Mouse (Mus musculus) c-Kit-positive CD71-positive TER-119-negative erythroid progenitor cells, embryonic 14.5 days (primary cell): Measurements from ENCODE around the gene Apbb2.

Experiments
- DNase-seq: peaks from one replicate; pipeline ENCODE4 v3.0.0-alpha.2; 2013; ENCODE audit warnings: low read depth

Gene Apbb2

DNA sequence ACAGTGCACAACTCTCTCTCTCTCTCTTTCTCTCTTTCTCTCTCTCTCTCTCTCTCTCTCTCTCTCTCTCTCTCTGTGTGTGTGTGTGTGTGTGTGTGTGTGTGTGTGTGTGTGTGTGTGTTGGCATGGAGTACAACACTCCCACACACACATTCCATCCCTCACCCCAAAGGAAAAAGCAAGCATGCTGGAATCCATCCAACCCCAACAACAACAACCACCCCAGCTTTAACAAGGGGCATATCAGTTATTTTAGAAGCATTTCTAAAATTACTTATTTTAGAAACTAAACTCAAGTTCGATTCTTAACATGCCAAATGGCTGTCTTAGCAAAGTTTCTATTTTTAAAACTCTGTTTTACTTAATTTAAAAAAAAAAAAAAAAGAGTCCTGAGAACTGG lies 68.9 kb downstream of the Apbb2 start:
- no peak for DNase-seq

DNA sequence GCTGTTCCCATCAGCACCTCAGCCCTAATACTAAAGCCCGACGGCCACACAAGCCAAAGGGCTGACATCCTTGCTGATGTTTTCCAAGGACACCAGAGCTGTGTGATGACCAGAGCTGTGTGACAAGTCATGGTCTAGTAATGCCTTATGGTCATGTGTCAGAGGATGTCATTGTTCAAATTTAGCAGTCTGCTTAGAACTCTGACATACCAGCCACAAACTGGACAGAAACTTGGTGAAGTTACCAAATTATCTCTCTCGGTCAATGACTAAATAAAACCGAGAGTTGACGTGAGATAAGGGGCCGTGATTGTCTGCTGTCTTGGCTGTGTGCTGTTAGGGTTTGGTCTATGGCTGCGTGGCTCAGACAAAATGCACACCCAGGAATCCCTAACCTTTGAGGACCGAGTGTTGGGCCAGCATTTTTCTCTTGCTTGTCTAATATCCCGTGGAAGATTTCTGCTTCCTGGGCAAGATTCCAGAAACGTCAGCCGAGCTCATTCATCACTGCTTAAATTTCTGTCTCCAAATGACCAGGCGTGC lies 71.5 kb downstream of the Apbb2 start:
- DNase-seq, result no peak

DNA sequence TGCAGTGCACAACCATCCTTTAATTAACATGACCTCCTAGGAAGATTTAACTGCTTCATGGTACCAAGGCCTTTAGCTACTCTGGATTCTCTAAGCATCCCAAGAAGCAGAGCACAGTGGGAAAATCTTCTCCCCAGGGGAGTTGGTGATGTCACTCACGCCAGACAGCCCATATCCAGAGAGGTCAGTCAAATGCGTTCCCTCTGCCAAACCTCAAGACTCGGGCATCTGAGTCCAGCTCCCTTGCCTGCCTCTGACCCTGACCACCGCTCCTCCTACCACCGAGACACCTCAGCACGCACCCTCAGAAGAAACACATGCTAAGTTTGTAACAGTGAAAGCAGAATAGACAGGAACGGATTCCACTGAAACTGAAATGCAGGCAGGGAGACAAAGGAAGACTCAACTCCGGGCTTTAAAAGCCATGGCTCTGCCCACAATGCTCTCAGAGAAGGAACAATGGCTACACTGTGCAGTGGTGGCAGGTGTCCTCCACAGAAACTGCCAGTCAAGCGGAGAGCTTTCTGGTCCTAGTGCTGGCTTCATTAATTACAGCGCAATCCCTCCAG lies 72.9 kb downstream of the Apbb2 start:
- no peak for DNase-seq

DNA sequence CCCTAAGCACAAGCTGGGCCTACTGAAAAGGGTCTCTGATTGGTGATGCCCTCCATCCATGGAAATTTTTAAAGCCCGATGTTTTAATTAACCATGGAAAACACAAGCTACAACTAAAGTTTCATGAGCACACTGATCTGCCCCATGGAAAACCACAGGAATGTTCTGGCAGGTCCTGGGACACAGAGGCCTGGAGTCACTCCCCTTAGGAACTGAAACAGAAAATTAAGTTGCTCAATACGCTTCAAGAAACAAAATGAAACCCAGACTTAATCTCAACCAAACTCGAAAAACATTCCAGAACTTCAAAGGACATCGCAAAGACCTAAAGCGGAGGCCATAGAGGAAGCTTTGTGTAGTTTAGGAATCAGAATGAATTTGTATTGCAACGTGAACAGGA lies 74.8 kb downstream of the Apbb2 start:
- DNase-seq, result no peak

DNA sequence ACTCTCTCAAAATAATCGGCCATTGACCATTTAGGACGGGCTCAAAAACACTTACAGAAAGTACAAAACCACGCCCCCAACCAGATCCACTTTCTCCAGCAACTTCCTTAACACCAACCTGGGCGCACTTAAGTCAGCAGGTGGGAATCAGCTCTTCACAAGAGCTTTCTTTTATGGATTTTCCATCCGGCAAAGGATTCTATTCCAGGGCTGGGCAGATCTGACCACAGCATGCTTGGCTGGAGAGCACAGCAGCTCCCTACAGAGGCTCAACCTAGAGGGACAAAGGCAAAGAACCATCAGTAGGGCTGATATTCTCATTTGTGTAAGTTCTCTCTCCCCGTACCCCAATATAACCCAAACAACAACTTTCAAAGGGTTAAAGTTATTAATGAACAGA lies 75.2 kb downstream of the Apbb2 start:
- DNase-seq, result no peak

DNA sequence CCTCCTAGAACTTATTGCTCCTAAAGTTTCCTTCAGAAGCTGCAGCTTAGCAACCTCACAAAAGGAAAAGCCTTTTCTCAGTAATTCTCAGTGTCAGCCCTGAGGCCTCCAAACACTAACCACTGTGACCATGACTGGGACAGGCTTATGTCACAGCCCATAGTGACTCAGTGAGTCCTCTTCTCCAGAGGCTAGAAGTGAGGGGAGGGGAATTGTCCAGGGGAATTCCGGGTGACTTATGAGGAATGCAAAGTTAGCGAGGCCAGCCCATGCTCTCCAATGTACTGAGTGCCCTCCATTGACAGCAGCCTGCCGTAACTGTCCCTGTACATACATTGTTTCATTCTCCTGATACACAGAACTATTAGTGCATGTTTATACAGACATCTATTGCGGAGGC lies 76.1 kb downstream of the Apbb2 start:
- no peak for DNase-seq

DNA sequence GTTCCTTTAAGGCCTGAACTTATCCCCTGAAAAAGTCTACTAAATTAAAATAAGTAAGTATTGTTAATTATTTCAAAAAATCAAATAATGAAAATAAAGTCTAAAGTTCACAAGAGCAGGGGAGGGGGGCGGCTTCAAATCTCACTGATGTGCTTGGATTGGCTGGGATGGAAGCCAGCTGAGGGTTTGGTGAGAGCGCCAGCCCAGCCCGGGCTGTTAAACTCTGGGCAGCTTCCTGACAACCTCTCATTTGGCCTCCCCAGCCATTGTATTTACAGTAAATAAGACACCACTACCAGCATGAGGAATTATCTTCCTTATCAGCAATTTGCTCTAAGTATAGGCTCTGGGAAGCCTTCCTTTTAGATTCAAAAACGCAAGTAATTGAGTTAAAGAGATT lies 77.2 kb downstream of the Apbb2 start:
- no peak for DNase-seq

DNA sequence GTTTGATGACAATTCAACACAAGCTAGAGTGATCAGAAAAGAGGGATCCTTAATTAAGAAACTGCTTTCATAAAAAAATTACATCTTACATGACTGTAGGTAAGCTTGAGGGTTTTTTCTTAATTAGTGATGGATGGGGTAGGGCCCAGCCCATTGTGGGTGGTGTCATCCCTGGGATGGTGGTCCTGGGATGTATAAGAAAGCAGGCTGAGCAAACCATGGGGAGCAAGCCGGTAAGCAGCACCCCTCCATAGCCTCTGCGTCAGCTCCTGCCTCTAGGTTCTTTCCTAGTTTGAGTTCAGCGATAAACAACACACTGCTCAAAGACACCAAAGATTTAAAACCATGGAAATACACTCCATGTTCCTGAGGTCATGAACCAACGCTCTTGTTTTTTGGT lies 78.3 kb downstream of the Apbb2 start:
- no peak for DNase-seq

DNA sequence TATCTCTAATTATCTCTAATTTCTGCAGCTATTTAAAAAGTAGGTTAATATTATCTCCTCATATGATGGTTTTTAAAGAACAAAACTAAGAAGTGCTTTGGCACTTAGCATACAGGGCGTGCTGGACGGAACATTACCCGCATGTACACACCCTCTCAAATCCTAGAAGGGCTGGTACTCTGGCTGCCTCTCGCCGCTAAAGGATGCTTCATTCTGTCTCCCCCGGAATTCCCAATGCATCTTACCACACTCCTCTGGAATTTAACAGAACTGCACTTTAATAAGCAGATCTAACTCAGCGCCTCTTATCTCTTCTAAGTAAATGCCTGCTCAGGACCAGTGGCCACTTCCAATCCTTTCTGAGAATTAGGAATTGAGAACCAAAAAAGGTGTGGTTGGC lies 80.8 kb downstream of the Apbb2 start:
- no peak for DNase-seq

DNA sequence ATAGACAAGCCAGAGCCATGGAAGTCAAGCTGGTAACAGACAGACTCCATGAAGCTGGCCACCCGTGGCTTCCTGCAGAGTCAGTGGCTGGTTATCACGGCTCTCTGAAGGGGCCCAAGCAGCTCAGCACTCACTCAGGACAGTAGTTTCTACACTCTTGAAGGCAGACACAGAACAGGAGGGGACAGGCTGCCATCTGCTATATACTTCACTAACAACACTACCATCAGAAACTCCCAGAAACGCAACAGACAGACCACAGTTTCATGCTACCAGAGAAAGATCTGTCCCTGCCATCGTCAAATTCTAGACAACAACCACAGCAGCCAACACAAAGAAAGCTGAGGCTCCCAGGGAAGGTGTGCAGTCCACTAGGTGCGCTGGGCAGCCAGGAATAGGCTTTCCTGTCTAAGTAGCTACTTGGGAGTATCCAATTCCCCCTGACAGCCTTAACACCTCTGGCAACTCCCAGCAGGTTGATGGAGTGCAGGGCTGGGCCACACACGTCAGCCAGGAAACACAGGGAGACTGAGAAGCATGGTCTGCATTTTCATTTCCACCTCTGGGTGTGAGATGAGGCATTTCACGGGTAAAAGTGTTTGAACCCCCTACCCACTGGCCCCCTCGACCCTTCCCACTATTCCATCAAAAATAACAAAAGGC lies 81.8 kb downstream of the Apbb2 start:
- no peak for DNase-seq

DNA sequence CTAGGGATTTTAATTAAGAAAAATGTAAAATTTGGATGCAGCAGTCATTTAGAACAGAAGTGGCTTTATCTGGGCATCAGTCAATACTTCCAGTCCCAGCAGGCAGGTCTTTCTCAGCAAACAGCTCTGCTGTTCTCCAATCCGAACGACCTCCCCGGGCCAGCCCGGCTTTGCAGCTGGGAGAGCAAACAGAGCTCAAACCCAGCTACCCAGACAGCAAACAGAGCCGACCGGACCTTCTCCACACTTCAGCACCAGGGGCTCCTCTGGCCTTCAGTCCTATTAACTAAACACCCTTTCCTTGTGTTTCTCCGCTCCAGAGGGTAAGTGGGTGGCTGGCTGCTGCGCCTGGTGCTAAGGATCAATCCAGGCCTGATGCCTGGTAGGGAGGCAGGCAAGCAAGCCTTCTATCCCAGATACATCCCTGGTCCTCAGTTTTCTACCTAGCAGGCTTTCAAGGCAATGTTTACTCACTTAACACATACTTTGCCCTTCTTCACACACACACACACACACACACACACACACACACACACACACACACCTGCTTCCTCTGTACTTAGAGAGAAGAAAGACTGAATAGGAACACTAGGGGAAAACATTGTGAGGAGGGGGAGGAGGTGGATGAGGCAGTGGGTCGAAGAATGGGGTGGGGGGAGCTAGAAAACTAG lies 82.9 kb downstream of the Apbb2 start:
- no peak for DNase-seq

DNA sequence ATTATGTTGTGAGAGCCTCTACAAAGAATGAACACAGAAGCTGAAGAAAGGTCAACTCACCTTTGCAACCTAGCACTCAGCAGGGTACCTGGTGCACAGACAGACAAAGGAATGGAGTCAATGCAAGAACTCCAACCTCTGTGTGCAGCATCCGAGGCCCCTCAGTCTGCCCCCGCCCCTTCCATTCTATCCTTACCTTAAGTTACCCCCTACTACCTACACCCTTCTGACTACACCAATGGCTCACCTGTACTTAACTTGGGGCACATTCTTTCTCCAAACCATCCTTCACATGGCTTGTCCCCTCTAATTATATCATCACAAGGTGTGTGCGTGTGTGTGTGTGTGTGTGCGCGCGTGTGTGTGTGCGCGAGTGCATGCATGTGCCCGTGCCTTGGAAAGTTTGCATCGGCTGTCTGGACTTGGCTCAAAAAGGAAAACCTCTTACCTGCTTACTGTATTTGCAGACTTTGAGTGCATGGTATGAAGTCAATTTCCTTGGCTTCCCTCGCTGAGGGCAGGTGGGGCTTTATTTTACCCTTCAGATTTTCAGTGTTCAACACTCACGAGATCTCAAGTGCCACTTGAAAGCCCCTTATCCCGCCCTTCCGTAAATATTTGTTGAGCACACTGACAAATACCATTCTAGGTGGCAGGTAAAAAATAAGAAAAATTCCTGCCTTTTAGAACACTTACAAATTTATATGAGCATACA lies 84.7 kb downstream of the Apbb2 start:
- DNase-seq, result no peak

DNA sequence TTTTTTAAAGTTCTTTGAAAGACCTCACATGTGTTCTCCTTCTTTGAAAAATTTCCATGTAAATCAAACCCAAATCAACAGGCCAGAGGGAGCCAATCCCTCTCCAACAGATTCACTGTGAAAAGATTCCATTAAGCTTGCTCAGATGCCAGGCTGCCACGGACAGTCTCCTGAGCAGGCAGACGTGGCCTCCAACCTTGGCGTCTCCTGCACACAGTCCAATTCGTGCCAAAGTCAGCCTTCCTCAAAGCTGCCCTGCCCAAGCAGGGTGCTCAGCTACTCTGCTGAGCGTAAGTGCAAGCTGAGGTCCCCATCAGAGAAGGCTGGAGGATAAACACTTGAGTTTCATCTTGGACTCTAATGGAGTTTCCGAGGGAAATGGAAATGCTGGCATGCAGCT lies 85.8 kb downstream of the Apbb2 start:
- DNase-seq, result no peak

DNA sequence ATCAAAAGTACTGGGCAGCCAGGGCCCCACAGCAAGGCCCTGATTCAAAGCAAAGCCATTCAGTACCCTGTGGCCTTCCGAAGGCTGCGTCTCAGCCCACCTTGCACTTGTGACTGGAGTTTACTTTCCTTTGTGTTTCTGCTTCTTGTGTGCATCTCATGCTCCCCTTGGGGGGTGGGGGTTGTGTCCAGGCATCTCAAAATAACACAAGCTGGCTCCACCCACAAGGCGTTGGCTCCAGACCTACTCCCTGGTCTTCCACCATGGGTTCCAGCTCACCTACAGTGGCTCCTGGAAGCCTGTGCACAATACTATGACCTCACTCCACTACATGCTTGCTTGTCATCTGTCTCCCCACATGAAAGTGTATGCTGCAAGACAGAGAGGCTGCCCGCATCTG lies 88.2 kb downstream of the Apbb2 start:
- no peak for DNase-seq

DNA sequence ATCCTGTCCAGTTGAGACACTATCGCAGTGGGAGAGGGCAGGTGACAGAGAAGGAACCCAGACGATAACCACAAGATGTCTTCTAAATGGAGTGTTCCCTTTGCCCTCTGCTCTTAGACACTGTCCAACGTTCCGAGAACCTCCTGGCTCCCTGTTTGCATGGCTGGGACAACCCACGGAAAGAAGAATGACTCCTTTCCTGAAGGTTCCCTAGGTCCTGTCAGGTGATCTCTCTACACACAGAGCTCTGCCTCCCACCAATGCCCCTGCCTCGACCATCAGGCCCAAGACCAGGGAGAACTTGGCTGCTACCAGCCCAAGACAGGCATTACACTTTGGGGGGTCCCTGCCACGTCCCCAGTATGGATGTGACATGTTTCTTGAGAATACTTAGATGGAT lies 89.0 kb downstream of the Apbb2 start:
- no peak for DNase-seq

DNA sequence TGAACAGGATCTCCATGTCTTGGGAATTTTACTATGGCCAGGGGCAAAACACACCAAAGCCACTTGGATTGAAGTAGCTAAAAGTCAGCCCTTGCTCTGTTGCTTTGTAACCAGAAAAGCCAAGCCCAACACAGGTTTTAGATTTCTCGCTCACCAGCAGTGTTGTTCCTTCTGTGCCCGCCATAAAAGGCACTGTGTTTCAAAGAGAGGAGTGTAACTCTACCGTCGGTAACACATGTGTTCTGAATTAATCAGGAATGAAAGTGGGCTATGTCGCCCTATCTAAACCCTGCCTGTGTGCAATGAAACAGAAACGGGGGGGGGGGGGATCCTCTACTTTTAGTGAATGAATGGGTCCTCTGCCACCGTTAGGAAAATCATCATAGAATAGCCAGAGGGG lies 90.0 kb downstream of the Apbb2 start:
- no peak for DNase-seq

DNA sequence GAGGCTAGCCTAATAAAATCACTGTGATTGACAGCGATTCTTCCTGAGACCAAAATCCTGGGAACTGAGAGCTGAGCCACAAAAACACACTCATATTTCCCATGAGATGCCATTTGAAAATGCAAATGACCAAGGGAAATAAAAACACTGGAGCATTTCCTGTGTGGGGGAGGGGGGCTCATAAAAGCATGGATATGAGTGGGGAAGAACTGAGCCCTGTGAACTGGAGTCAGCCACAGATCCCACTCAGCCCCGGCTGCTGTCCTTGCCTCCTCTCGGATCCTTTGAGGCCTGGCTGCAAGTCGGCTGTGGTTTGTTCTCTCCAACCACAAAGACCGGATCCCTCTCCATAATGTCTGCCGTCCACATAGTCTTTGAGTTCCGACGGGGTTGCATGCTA lies 91.5 kb downstream of the Apbb2 start:
- DNase-seq, result no peak

DNA sequence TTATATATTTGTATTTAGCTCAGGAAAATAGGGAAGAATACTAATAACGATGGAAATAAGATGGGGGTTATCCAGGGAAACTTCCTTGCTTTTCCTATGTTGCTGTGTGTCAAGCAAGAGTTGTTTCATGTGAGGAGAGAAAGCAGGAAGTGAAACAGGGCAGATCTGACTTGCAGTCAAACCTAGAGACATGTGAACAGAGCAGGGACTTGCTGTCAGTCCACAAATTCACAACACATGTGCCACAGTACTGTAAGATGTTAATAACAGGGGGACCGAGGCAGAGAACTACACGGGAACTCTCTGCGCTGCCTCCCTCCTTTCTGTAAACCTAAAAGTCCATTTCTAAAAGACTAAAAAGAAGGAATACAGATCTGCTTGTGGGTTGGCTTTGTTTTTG lies 93.6 kb downstream of the Apbb2 start:
- no peak for DNase-seq

DNA sequence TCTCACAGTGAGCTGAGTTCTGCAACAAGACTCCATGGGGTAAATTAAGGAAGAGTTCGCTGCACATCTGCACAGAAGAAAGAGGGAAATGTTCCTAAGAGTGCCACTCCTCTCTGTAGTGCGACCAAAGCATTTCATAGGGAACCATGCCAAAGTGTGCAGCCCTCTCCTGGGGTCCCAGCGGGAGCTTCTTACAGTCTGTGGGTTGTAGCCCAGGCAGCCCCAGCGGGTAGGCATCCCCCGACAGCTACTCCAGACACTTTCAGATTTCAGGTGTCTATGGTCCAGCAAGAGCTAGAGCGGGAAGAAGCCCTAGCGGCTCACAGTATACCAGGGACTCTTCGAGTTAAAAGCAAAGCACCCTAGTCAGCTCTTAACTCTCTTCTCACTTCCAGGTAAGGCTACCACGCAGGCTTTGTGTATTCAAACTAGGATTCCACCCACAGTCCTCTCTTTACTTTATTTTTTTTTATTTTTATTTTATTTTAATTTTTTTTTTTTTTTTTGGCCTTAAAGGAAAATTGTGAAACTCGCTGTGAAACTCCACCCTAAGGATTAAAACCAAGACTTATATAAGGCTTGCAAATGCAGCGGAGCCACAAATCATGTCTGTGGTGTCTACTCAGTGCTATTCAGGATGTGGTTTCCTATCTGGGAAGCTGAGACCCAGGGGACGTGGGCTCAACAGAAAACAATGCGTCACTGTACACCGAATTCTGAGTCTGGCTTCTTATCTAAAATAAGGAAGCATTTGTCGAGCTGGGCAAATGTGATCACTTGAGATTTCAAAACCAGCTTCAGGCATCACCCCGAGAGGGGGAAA lies 94.7 kb downstream of the Apbb2 start:
- no peak for DNase-seq

DNA sequence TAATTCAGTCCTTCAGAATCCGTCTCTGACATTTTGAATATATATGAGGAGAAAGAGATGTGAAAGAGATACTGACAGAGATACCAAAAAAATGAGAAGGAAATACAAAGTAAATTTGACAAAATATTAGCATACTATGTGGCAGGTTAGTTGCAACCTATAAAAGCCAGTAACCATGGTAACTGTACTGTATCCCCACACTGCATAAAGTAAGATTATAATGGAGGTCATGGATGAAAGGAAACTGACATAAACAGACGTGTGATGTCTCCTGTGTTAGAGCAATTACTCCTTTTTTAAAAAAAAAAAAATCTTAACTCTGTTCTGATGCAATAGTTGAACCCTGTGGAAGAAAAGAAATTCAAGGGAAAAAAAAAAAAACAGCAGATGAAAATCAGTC lies 97.3 kb downstream of the Apbb2 start:
- no peak for DNase-seq

DNA sequence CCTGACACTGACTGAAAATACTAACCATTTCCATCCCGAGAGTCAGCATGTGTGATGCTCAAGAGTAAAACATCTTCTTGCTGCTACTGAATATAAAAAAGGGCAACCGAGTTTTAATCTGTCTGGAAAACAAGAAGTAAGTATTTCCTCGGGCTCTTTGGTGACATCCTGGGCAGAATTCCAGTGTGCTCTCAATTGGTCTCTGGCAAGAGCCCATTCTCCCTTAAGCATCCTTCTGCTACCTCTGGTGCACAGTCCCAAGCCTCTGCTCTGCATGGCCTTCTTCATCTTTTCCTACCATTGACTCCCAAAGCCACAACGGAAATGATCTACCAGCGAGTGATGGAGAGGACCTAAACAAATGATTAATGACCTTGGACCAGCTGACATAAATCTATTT lies 99.1 kb downstream of the Apbb2 start:
- DNase-seq, result no peak

DNA sequence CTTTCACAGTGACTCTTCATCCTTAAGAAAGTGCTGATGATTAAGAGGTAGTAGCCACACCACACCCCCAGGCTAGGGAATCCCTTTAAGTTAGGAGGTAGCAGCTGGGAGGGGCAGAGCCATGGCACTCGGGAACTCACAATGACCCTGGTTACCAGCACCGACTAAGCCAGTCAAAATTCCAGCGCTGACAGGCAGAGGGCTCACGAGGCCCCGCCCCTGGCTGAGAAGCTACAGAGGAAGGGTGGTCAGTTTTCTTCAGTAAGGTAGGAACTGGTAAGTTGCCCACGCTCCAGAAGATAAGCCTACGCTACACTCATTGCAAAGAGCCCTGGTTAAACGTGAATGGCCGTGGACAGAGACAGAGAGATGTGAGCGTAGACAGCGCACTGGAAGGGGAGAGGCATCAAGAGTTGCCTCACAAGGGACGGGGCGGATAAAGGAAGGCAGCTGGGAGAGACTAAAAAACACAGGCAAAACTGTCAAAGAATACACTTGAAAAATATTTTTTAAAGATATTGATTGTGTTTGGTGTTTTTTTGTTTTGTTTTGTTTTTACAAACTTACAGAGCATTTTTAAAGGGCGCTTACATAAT lies 100.1 kb downstream of the Apbb2 start:
- DNase-seq, result no peak
